In genomic region chr2:103762492-103762891, GRCm38 (mm10) we compare ENCODE assay signal across 10 mouse cellular contexts. TPM values are rescaled to one million over a fixed set of nuclear protein-coding genes. Genes with fewer than 3 reads are reported as not detected.
DNase-seq lines count a peak whose midpoint lies in the region; ATAC-seq and TF ChIP-seq lines count a peak whose summit lies in the region.
"Had no signal": no experiment of that assay in that cellular context is flagged by ENCODE, and none has a peak within 500 bp of the region (broad histone marks: within the 10 kb centered on the region; RNA-seq: fewer than 3 reads in every experiment).

No protein-coding gene starts in this region.

- dilution Hi-C loops in CH12.LX (cut with MboI; ENCODE audit: extremely low pct_ligation_motif_present, extremely low pct_unique_long_range_greater_than_20kb, low sequenced_read_pairs) = no loop called here

- H3K9ac ChIP-seq in intestine, embryonic 15.5 days = no peak overlapping the region
- H3K9ac ChIP-seq in intestine, embryonic 16.5 days (ENCODE audit: low read depth, low read length) = no peak overlapping the region
- H3K9ac ChIP-seq in CH12.LX (ENCODE audit: insufficient read depth, low read depth) (peak overlapping the region; percentile 80; the same call in 1 of the 2 replicates), MEL (ENCODE audit: control insufficient read depth, low read depth, low read length, poor library complexity, severe bottlenecking) (peak overlapping the region; percentile 63; the same call in 1 of the 2 replicates)
- no peak overlapping the region for H3K9ac ChIP-seq in liver, embryonic 16.5 days (ENCODE audit: low read depth, low read length)

- TF ChIP-seq EP300 in CH12.LX (IDR thresholded peaks at IDR 0.05; ENCODE audit: low read length) (no peak), MEL (IDR thresholded peaks at IDR 0.05; ENCODE audit: low read depth in 1 of 2, low read length in 2 of 2) (no peak)

- H3K4me1 ChIP-seq in intestine, embryonic 15.5 days (replicated peaks) = 0 out of 2 replicates have a peak, but pooled peaks cover 2% of the 10 kb centered on the region
- H3K4me1 ChIP-seq in intestine, embryonic 16.5 days (ENCODE audit: control insufficient read depth, insufficient read depth, low read length) = peaks cover 8% of the 10 kb centered on the region; the same call in 1 of the 2 replicates
- H3K4me1 ChIP-seq in CH12.LX (ENCODE audit: control insufficient read depth in 1 of 2, insufficient read depth in 2 of 2) (peaks cover 0 to 9% of the 10 kb centered on the region in 2 experiments; a peak in 2 of 4 replicates), MEL (ENCODE audit: control insufficient read depth in 1 of 2, insufficient read depth in 2 of 2, low read length in 2 of 2) (peaks cover 2 to 9% of the 10 kb centered on the region in 2 experiments; a peak in 1 of 4 replicates)
- peaks cover 12% of the 10 kb centered on the region for H3K4me1 ChIP-seq in liver, embryonic 16.5 days (ENCODE audit: control insufficient read depth, low read depth, low read length)

- TF ChIP-seq CTCF in CH12.LX (conservative IDR thresholded peaks at IDR 0.05 in 1 of 2, IDR thresholded peaks at IDR 0.05 in 1 of 2; ENCODE audit: low read depth in 2 of 2, low read length in 2 of 2) (no peak), MEL (IDR thresholded peaks at IDR 0.05 in 2 of 3, conservative IDR thresholded peaks at IDR 0.05 in 1 of 3; ENCODE audit: control insufficient read depth in 1 of 3, insufficient read depth in 1 of 3, low read depth in 2 of 3, low read length in 3 of 3, poor library complexity in 1 of 3, severe bottlenecking in 1 of 3) (no peak)

- H3K79me2 ChIP-seq in CH12.LX (replicated peaks; ENCODE audit: control insufficient read depth, extremely low read depth, insufficient read depth, poor library complexity, severe bottlenecking) (peaks cover 21% of the 10 kb centered on the region), MEL (ENCODE audit: control insufficient read depth, insufficient read depth, low read length, poor library complexity) (peaks cover 26% of the 10 kb centered on the region)

- DNase-seq in CH12.LX (ENCODE audit: extremely low read depth) (peak; percentile 22), MEL (ENCODE audit: low read depth, low spot score) (no peak)
- no peak for DNase-seq in cerebellum, adult 11 months
- DNase-seq: adrenal gland, postnatal 25 days; heart, adult 11 months; kidney, postnatal 14 days had no signal

- H3K4me3 ChIP-seq in intestine, embryonic 15.5 days (replicated peaks) = no peak overlapping the region
- H3K4me3 ChIP-seq in intestine, embryonic 16.5 days (ENCODE audit: low read length) = no peak overlapping the region
- no peak overlapping the region for H3K4me3 ChIP-seq in CH12.LX (replicated peaks in 1 of 3; ENCODE audit: low read depth in 2 of 3, low read length in 2 of 3, poor library complexity in 1 of 3)
- no peak overlapping the region; a peak in 1 of 4 replicates for H3K4me3 ChIP-seq in MEL (ENCODE audit: control insufficient read depth in 1 of 2, insufficient read depth in 1 of 2, low read depth in 2 of 2, low read length in 2 of 2)
- no peak overlapping the region for H3K4me3 ChIP-seq in liver, embryonic 16.5 days (ENCODE audit: low read depth, low read length)

- WGBS in intestine, embryonic 15.5 days = 67% methylated on average over 1 of the region's 1 CpGs
- WGBS in intestine, embryonic 16.5 days = 53% methylated on average over 1 of the region's 1 CpGs
- WGBS in liver, embryonic 16.5 days (ENCODE audit: insufficient replicate concordance) = 69% methylated on average over 1 of the region's 1 CpGs

- peaks cover 9% of the 10 kb centered on the region; the same call in 1 of the 2 replicates for H3K36me3 ChIP-seq in intestine, embryonic 15.5 days
- H3K36me3 ChIP-seq in intestine, embryonic 16.5 days (ENCODE audit: control insufficient read depth, insufficient read depth, low read length) = peaks cover 8% of the 10 kb centered on the region; the same call in 1 of the 2 replicates
- H3K36me3 ChIP-seq in CH12.LX (replicated peaks in 1 of 2; ENCODE audit: control insufficient read depth in 1 of 2, insufficient read depth in 1 of 2, low read length in 1 of 2) (peaks cover 14 to 38% of the 10 kb centered on the region in 2 experiments), MEL (ENCODE audit: control insufficient read depth in 1 of 2, insufficient read depth in 2 of 2, low read length in 2 of 2) (peaks cover 18 to 32% of the 10 kb centered on the region in 2 experiments)
- H3K36me3 ChIP-seq in liver, embryonic 16.5 days (ENCODE audit: control insufficient read depth, insufficient read depth) = peaks cover 15% of the 10 kb centered on the region

- in situ Hi-C loops in CH12.LX (cut with MboI; ENCODE audit: low pct_ligation_motif_present, low pct_unique_long_range_greater_than_20kb, low sequenced_read_pairs) = no loop called here

- no peak for TF ChIP-seq RAD21 in CH12.LX (IDR thresholded peaks at IDR 0.05; ENCODE audit: low read depth, low read length)
- no peak for TF ChIP-seq RAD21 in MEL (IDR thresholded peaks at IDR 0.05; ENCODE audit: low read depth, low read length)

- peak; percentile 24; the same call in 1 of the 2 replicates for TF ChIP-seq POLR2A in CH12.LX (IDR thresholded peaks at IDR 0.05; ENCODE audit: low read depth, low read length)
- no peak for TF ChIP-seq POLR2A in MEL (IDR thresholded peaks at IDR 0.05; ENCODE audit: control insufficient read depth in 1 of 2, insufficient read depth in 1 of 2, low read depth in 1 of 2, low read length in 2 of 2, poor library complexity in 1 of 2)

- no peak for ATAC-seq in intestine, embryonic 15.5 days
- ATAC-seq in intestine, embryonic 16.5 days = no peak
- ATAC-seq in liver, embryonic 16.5 days (ENCODE audit: low read depth) = no peak
- ATAC-seq in megakaryocyte progenitor cell, adult 5-6 weeks (replicated peaks; ENCODE audit: poor library complexity) = no peak

- H3K4me2 ChIP-seq in intestine, embryonic 15.5 days (replicated peaks) = peak overlapping the region; percentile 74; the same call in 1 of the 2 replicates
- no peak overlapping the region for H3K4me2 ChIP-seq in intestine, embryonic 16.5 days (ENCODE audit: low read depth, low read length)
- H3K4me2 ChIP-seq in CH12.LX (ENCODE audit: insufficient read depth, low read depth, poor library complexity, severe bottlenecking) = 0 out of 2 replicates have a peak overlapping the region, but pooled peaks have one; percentile 36
- peak overlapping the region; percentile 97 for H3K4me2 ChIP-seq in liver, embryonic 16.5 days (ENCODE audit: low read depth, low read length)

- H3K9me3 ChIP-seq in intestine, embryonic 15.5 days = no peaks in the 10 kb centered on the region
- no peaks in the 10 kb centered on the region for H3K9me3 ChIP-seq in intestine, embryonic 16.5 days (ENCODE audit: control insufficient read depth, low read length)
- H3K9me3 ChIP-seq in CH12.LX (replicated peaks; ENCODE audit: low read length) (no peaks in the 10 kb centered on the region), MEL (replicated peaks; ENCODE audit: insufficient read depth, low read length) (no peaks in the 10 kb centered on the region)
- H3K9me3 ChIP-seq in liver, embryonic 16.5 days (replicated peaks; ENCODE audit: control insufficient read depth, low read length) = no peaks in the 10 kb centered on the region

- no peaks in the 10 kb centered on the region for H3K27me3 ChIP-seq in intestine, embryonic 15.5 days (replicated peaks)
- no peaks in the 10 kb centered on the region for H3K27me3 ChIP-seq in intestine, embryonic 16.5 days (replicated peaks; ENCODE audit: control insufficient read depth, insufficient read depth, low read length)
- H3K27me3 ChIP-seq in CH12.LX (replicated peaks) = no peaks in the 10 kb centered on the region
- H3K27me3 ChIP-seq in MEL (ENCODE audit: control insufficient read depth in 1 of 2, insufficient read depth in 2 of 2, low read length in 2 of 2) = no peaks in the 10 kb centered on the region
- H3K27me3 ChIP-seq in liver, embryonic 16.5 days (ENCODE audit: control insufficient read depth, insufficient read depth, low read depth, low read length) = no peaks in the 10 kb centered on the region

- H3K27ac ChIP-seq in intestine, embryonic 15.5 days = no peak overlapping the region
- H3K27ac ChIP-seq in intestine, embryonic 16.5 days (ENCODE audit: low read length) = no peak overlapping the region
- H3K27ac ChIP-seq in CH12.LX (ENCODE audit: insufficient read depth, low read depth) (no peak overlapping the region), MEL (ENCODE audit: control insufficient read depth, low read depth, low read length) (peak overlapping the region; percentile 1; the same call in 1 of the 2 replicates)
- H3K27ac ChIP-seq in liver, embryonic 16.5 days (ENCODE audit: low read length) = no peak overlapping the region

TF ChIP-seq in CH12.LX, 34 proteins besides CTCF, POLR2A, EP300 and RAD21 (continues in another document):
- peak; percentile 34; the same call in 1 of the 2 replicates for TF ChIP-seq ZMIZ1 (IDR thresholded peaks at IDR 0.05; ENCODE audit: low read depth, low read length)

TF ChIP-seq in MEL, 35 proteins besides CTCF, POLR2A, EP300 and RAD21 (continues in another document):
- TF ChIP-seq GATA1 (IDR thresholded peaks at IDR 0.05; ENCODE audit: low read depth, low read length) = no peak

RNA-seq across cellular contexts. Expression of gene Nat10, which starts 1.4 kb away (rescaled TPM):
- polyA plus RNA-seq in intestine, embryonic 15.5 days (2015; fragmentation: Nextera tagmentation; extraction: Ambion mirVana) = 32.7 and 33.2 TPM in 2 replicates
- polyA plus RNA-seq in intestine, embryonic 16.5 days (2015; fragmentation: Nextera tagmentation; extraction: Ambion mirVana) = 27.6 and 28.9 TPM in 2 replicates
- total RNA-seq in CH12.LX (2012; rRNA removed) (36.0 and 47.8 TPM in 2 replicates), CH12.LX (2014; rRNA removed) (31.0 and 36.7 TPM in 2 replicates), MEL (2012; rRNA removed) (53.9 and 74.7 TPM in 2 replicates)
- polyA plus RNA-seq in CH12.LX (2012; ENCODE audit: insufficient read length, low read depth) (83.6 and 93.0 TPM in 2 replicates), MEL (2012; ENCODE audit: insufficient read depth in 1 of 2, insufficient read length in 2 of 2, low read depth in 1 of 2, low replicate concordance in 2 of 2, missing spikeins in 1 of 2) (100 to 1,000 TPM in 1 of 2 experiments, not detected in 1; 107 TPM)
- 10.8 and 12.0 TPM in 2 replicates for polyA plus RNA-seq in liver, embryonic 16.5 days (2015; fragmentation: Nextera tagmentation; extraction: Ambion mirVana)
- 43.0 and 45.1 TPM in 2 replicates for total RNA-seq in megakaryocyte progenitor cell, adult 5-6 weeks (2015)
- total RNA-seq in megakaryocyte progenitor cell, adult 5-6 weeks (2017) = 63.1 and 66.3 TPM in 2 replicates

RNA-seq across cellular contexts. Expression of gene Caprin1, which starts 35.0 kb away (rescaled TPM):
- polyA plus RNA-seq in intestine, embryonic 15.5 days (2015; fragmentation: Nextera tagmentation; extraction: Ambion mirVana) = 246 and 291 TPM in 2 replicates
- polyA plus RNA-seq in intestine, embryonic 16.5 days (2015; fragmentation: Nextera tagmentation; extraction: Ambion mirVana) = 220 and 232 TPM in 2 replicates
- total RNA-seq in CH12.LX (2012; rRNA removed) (217 and 260 TPM in 2 replicates), CH12.LX (2014; rRNA removed) (410 and 422 TPM in 2 replicates), MEL (2012; rRNA removed) (209 and 234 TPM in 2 replicates)
- polyA plus RNA-seq in CH12.LX (2012; ENCODE audit: insufficient read length, low read depth) (514 and 537 TPM in 2 replicates), MEL (2012; ENCODE audit: insufficient read depth in 1 of 2, insufficient read length in 2 of 2, low read depth in 1 of 2, low replicate concordance in 2 of 2, missing spikeins in 1 of 2) (100 to 1,000 TPM; 239 to 426 TPM)
- 104 and 105 TPM in 2 replicates for polyA plus RNA-seq in liver, embryonic 16.5 days (2015; fragmentation: Nextera tagmentation; extraction: Ambion mirVana)
- total RNA-seq in megakaryocyte progenitor cell, adult 5-6 weeks (2015) = 402 and 462 TPM in 2 replicates
- total RNA-seq in megakaryocyte progenitor cell, adult 5-6 weeks (2017) = 443 and 535 TPM in 2 replicates

Comparison
In these comparisons a context has a peak if more than half of its experiments do, and no peak if none do; other contexts are left out.
1. H3K9ac ChIP-seq: peak in CH12.LX (single experiment) and MEL (single experiment); none in intestine, embryonic 15.5 days (single experiment), intestine, embryonic 16.5 days (single experiment) and liver, embryonic 16.5 days (single experiment).